Mouse (Mus musculus) midbrain, embryonic 16.5 days (tissue): ENCODE results near the gene Tprg. TPM values are rescaled to one million over a fixed set of nuclear protein-coding genes. Genes with fewer than 3 reads are reported as not detected.

ENCODE experiments used
- ATAC-seq: fragments of 200-750 bp; cut with Nextera tagmentation; 2 replicates; pipeline ENCODE4 v1.8.0; 2017; ENCODE audit warnings: moderate TSS enrichment
- H3K27ac ChIP-seq: fragments of 300-500 bp; sonication (generic); 2 replicates; pipeline ENCODE4 v1.5.1; 2014; ENCODE audit warnings: mild to moderate bottlenecking, low read length, mixed read lengths
- H3K27me3 ChIP-seq: fragments of 300-500 bp; sonication (generic); 2 replicates; pipeline ENCODE4 v1.6.1; 2014; ENCODE audit warnings: low read depth, low read length, mixed read lengths; ENCODE audit not compliant: control insufficient read depth, insufficient read depth
- H3K36me3 ChIP-seq: fragments of 300-500 bp; sonication (generic); 2 replicates; pipeline ENCODE4 v1.6.1; 2014; ENCODE audit warnings: mild to moderate bottlenecking, low read length, moderate library complexity, mixed read lengths; ENCODE audit not compliant: control insufficient read depth, insufficient read depth
- H3K4me1 ChIP-seq: fragments of 300-500 bp; sonication (generic); 2 replicates; pipeline ENCODE4 v1.6.1; 2014; ENCODE audit warnings: mild to moderate bottlenecking, low read length, mixed read lengths; ENCODE audit not compliant: control insufficient read depth, insufficient read depth
- H3K4me2 ChIP-seq: fragments of 300-500 bp; sonication (generic); 2 replicates; pipeline ENCODE4 v1.6.1; 2014; ENCODE audit warnings: mild to moderate bottlenecking, low read length, mixed read lengths
- H3K4me3 ChIP-seq: fragments of 300-500 bp; sonication (generic); 2 replicates; pipeline ENCODE4 v1.5.1; 2014; ENCODE audit warnings: low read depth, mild to moderate bottlenecking, low read length, moderate library complexity, mixed read lengths
- H3K9ac ChIP-seq: fragments of 300-500 bp; sonication (generic); 2 replicates; pipeline ENCODE4 v1.6.1; 2014; ENCODE audit warnings: low read depth, low read length, mixed read lengths
- H3K9me3 ChIP-seq: fragments of 300-500 bp; sonication (generic); replicated peaks from 2 replicates; pipeline ENCODE4 v1.6.1; 2014; ENCODE audit warnings: mild to moderate bottlenecking, low read length, mixed read lengths; ENCODE audit not compliant: control insufficient read depth, poor library complexity, severe bottlenecking
- WGBS: fragments of 180-500 bp; shearing (Covaris S2); extraction: QIAGEN DNeasy Blood & Tissue Kit; methylation state at CpG from one replicate; pipeline ENCODE4 v1.1.7; 2014; 5-methylcytosine and 5-hydroxymethylcytosine counted together
- polyA plus RNA-seq: library from polyadenylated mRNA; unstranded; fragments of >200 nt; fragmentation: Nextera tagmentation; extraction: Ambion mirVana; gene quantifications from 2 replicates; pipeline ENCODE4 v1.2.1, GENCODE M21; 2015

Gene Tprg
- polyA plus RNA-seq, 1 experiment from 2014 or later = not detected

- no peak overlapping the region for H3K4me3 ChIP-seq
- no peak overlapping the region for H3K9ac ChIP-seq
- no peak overlapping the region for H3K27ac ChIP-seq
- WGBS = 95% methylated on average over 4 of the region's 4 CpGs
- H3K4me2 ChIP-seq = no peak overlapping the region
- H3K4me1 ChIP-seq = no peaks in the 10 kb centered on the region
- no peaks in the 10 kb centered on the region for H3K36me3 ChIP-seq
- no peaks in the 10 kb centered on the region for H3K9me3 ChIP-seq
- no peaks in the 10 kb centered on the region for H3K27me3 ChIP-seq
- no peak for ATAC-seq
These were observed 16.0 kb downstream of the Tprg start for GRCm38 (mm10) chr16:25302616-25303015.

GRCm38 (mm10) chr16:25314006-25314405, 27.4 kb downstream of the Tprg start:
- Histone ChIP-seq H3K4me2 (no peak overlapping the region), H3K4me1 (no peaks in the 10 kb centered on the region), H3K9ac (no peak overlapping the region), H3K27ac (no peak overlapping the region), H3K36me3 (no peaks in the 10 kb centered on the region), H3K9me3 (no peaks in the 10 kb centered on the region), H3K4me3 (no peak overlapping the region), H3K27me3 (no peaks in the 10 kb centered on the region)
- no peak for ATAC-seq
- 82% methylated on average over 5 of the region's 5 CpGs for WGBS

- Histone ChIP-seq H3K36me3 (no peaks in the 10 kb centered on the region), H3K9me3 (no peaks in the 10 kb centered on the region), H3K4me3 (no peak overlapping the region), H3K27ac (no peak overlapping the region), H3K27me3 (no peaks in the 10 kb centered on the region), H3K4me1 (no peaks in the 10 kb centered on the region), H3K9ac (no peak overlapping the region), H3K4me2 (no peak overlapping the region)
- no peak for ATAC-seq
- WGBS = 80% methylated on average over 3 of the region's 3 CpGs
These were observed 28.5 kb downstream of the Tprg start for GRCm38 (mm10) chr16:25315090-25315489.

GRCm38 (mm10) chr16:25325631-25326238, 39.1 kb downstream of the Tprg start:
- H3K27ac ChIP-seq = no peak overlapping the region
- ATAC-seq = no peak
- H3K9me3 ChIP-seq = no peaks in the 10 kb centered on the region
- H3K4me1 ChIP-seq = no peaks in the 10 kb centered on the region
- no peaks in the 10 kb centered on the region for H3K36me3 ChIP-seq
- WGBS = 79% methylated on average over 2 of the region's 2 CpGs
- no peak overlapping the region for H3K9ac ChIP-seq
- no peak overlapping the region for H3K4me2 ChIP-seq
- no peaks in the 10 kb centered on the region for H3K27me3 ChIP-seq
- no peak overlapping the region for H3K4me3 ChIP-seq

- ATAC-seq = no peak
- Histone ChIP-seq H3K27ac (no peak overlapping the region), H3K4me1 (no peaks in the 10 kb centered on the region), H3K9ac (no peak overlapping the region), H3K4me2 (no peak overlapping the region), H3K27me3 (no peaks in the 10 kb centered on the region; the same call in 1 of the 2 replicates), H3K4me3 (no peak overlapping the region), H3K9me3 (no peaks in the 10 kb centered on the region), H3K36me3 (no peaks in the 10 kb centered on the region)
- 39% methylated on average over 10 of the region's 10 CpGs for WGBS
These were observed 46.9 kb downstream of the Tprg start for GRCm38 (mm10) chr16:25333279-25334219.

GRCm38 (mm10) chr16:25335058-25335703, 48.6 kb downstream of the Tprg start:
- no peak overlapping the region for H3K9ac ChIP-seq
- H3K27ac ChIP-seq = no peak overlapping the region
- no peaks in the 10 kb centered on the region for H3K4me1 ChIP-seq
- no peak overlapping the region for H3K4me3 ChIP-seq
- H3K27me3 ChIP-seq = no peaks in the 10 kb centered on the region; the same call in 1 of the 2 replicates
- H3K9me3 ChIP-seq = no peaks in the 10 kb centered on the region
- H3K36me3 ChIP-seq = no peaks in the 10 kb centered on the region
- ATAC-seq = no peak
- 27% methylated on average over 4 of the region's 4 CpGs for WGBS
- no peak overlapping the region for H3K4me2 ChIP-seq

GRCm38 (mm10) chr16:25349626-25350025, 63.0 kb downstream of the Tprg start:
- ATAC-seq = peak; percentile 51; the same call in 1 of the 2 replicates
- H3K27me3 ChIP-seq = no peaks in the 10 kb centered on the region

GRCm38 (mm10) chr16:25367834-25368233, 81.2 kb downstream of the Tprg start:
- no peak overlapping the region for H3K4me3 ChIP-seq
- no peaks in the 10 kb centered on the region for H3K9me3 ChIP-seq
- no peaks in the 10 kb centered on the region for H3K27me3 ChIP-seq
- no peaks in the 10 kb centered on the region for H3K36me3 ChIP-seq
- no peak overlapping the region for H3K9ac ChIP-seq
- H3K27ac ChIP-seq = no peak overlapping the region
- no peak overlapping the region for H3K4me2 ChIP-seq
- 77% methylated on average over 7 of the region's 7 CpGs for WGBS
- no peak for ATAC-seq
- H3K4me1 ChIP-seq = no peaks in the 10 kb centered on the region

More at GRCm38 (mm10) chr16:25349626-25350025, 63.0 kb downstream of the Tprg start:
- Histone ChIP-seq H3K4me1 (no peaks in the 10 kb centered on the region), H3K9me3 (no peaks in the 10 kb centered on the region), H3K4me2 (no peak overlapping the region), H3K9ac (no peak overlapping the region), H3K4me3 (no peak overlapping the region), H3K27ac (no peak overlapping the region), H3K36me3 (no peaks in the 10 kb centered on the region)
- 10% methylated on average over 3 of the region's 3 CpGs for WGBS
